Mouse (Mus musculus): ENCODE measurements around the gene Bicc1. TPM values are rescaled to one million over a fixed set of nuclear protein-coding genes. Genes with fewer than 3 reads are reported as not detected.

Bicc1 gene
- polyA plus RNA-seq, 1 experiment from 2014 or later = 40.7 TPM

Other genes starting within 250 kb of the Bicc1 start
- gene Tfam, start 78.6 kb upstream of the Bicc1 start, polyA plus RNA-seq (2014; fragmentation: Nextera tagmentation; extraction: Ambion mirVana) = 87.7 and 103 TPM in 2 replicates
- 81.7 and 83.1 TPM in 2 replicates for gene Ube2d1, start 125.6 kb upstream of the Bicc1 start, polyA plus RNA-seq (2014; fragmentation: Nextera tagmentation; extraction: Ambion mirVana)
- 111 and 130 TPM in 2 replicates for gene Cisd1, start 185.3 kb upstream of the Bicc1 start, polyA plus RNA-seq (2014; fragmentation: Nextera tagmentation; extraction: Ambion mirVana)
- gene Ipmk, start 188.1 kb upstream of the Bicc1 start, polyA plus RNA-seq (2014; fragmentation: Nextera tagmentation; extraction: Ambion mirVana) = 10.5 and 22.0 TPM in 2 replicates

Measured in kidney, embryonic 14.5 days (tissue).